Mouse (Mus musculus) neutrophil, adult 65 days (primary cell): ENCODE results near the gene Mpnd. TPM values are rescaled to one million over a fixed set of nuclear protein-coding genes. Genes with fewer than 3 reads are reported as not detected.

ENCODE experiments used
- total RNA-seq: library from RNA; stranded (reverse); gene quantifications from 2 replicates; pipeline ENCODE4 v1.2.4, GENCODE M21; 2023

Mpnd gene
- 29.5 and 35.2 TPM in 2 replicates for total RNA-seq

GRCm38 (mm10) chr17:56005415-56006061 is at the start of gene Mpnd, which contains the start of gene Stap2:
Mpnd (plus strand) TSS chr17:56005711.
Stap2 (minus strand) TSS chr17:56005584.

GRCm38 (mm10) chr17:55958918-55959728 is 46.4 kb upstream of the Mpnd start, which contains the start of gene Yju2:
Yju2 (plus strand) TSS chr17:55959099.

GRCm38 (mm10) chr17:55969966-55970891 is 35.3 kb upstream of the Mpnd start, which contains the start of gene Shd:
Shd (plus strand) TSS chr17:55970467.

GRCm38 (mm10) chr17:55986030-55986961 is 19.2 kb upstream of the Mpnd start, which contains the start of gene Fsd1:
Fsd1 (plus strand) TSS chr17:55986509.

DNA sequence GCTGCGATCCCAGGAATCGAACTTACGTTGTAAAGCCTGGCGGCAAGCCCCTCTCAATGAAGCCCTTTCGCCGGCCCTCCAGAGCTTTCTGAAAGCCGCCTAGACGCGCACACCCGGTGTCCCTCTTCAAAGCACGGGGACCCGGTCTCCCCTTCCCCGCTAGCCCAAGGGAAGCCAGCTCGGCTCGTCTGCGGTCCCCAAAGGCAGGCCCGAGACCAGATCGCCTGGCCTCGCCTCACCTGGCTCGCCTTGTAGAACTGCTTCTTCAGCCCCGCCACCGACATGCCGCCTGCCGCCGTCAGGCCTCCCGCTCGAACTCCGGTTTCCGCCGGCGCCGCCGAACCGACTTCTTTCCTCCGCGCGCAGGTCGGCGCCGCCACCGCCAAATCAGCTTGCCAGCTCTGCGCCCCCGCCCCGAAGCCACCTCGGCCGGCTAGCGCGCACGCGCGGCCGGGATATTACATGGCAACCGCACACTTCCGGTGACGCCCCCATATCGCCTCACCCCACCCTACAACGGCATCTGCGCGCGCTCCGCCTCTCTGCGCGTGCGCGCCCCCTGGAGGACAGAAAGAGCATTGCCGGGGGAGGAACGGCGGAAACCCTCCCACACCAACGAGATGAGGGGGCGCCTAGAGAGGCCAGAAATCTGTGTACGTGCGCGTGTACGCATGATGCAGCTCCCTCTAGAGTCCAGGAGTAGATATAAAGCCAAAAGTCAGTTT is 30.8 kb downstream of the Mpnd start, which contains the start of gene Sh3gl1:
Gene Sh3gl1 (minus strand): TSS at position 460 of the 725 bp plus-strand sequence.

GRCm38 (mm10) chr17:56040030-56040856 is 34.7 kb downstream of the Mpnd start, which contains the start of gene Chaf1a:
Chaf1a (plus strand) TSS chr17:56040439.

Other genes starting within 250 kb of the Mpnd start
- 3.7 and 5.1 TPM in 2 replicates for gene Zfp119a, start 126.8 kb upstream of the Mpnd start, total RNA-seq
- gene Zfp959, start 113.6 kb upstream of the Mpnd start, total RNA-seq, result 6.5 and 7.2 TPM in 2 replicates
- 5.1 and 5.3 TPM in 2 replicates for gene Zfp119b, start 56.2 kb upstream of the Mpnd start, total RNA-seq
- gene Ebi3, start 53.1 kb upstream of the Mpnd start, total RNA-seq, result 161 and 166 TPM in 2 replicates
- 26.9 and 29.0 TPM in 2 replicates for gene Yju2, start 46.6 kb upstream of the Mpnd start, total RNA-seq
- gene Shd, start 35.2 kb upstream of the Mpnd start, total RNA-seq, result 1.9 and 3.7 TPM in 2 replicates
- gene Fsd1, start 19.2 kb upstream of the Mpnd start, total RNA-seq, result not detected in 2 replicates
- gene Stap2, start 127 bp upstream of the Mpnd start, total RNA-seq, result 1.1 and 2.1 TPM in 2 replicates
- 56.4 and 58.3 TPM in 2 replicates for gene Sh3gl1, start 30.9 kb downstream of the Mpnd start, total RNA-seq
- 15.4 and 20.6 TPM in 2 replicates for gene Chaf1a, start 34.7 kb downstream of the Mpnd start, total RNA-seq
- gene Ubxn6, start 69.3 kb downstream of the Mpnd start, total RNA-seq, result 34.6 and 43.8 TPM in 2 replicates
- 39.1 and 57.9 TPM in 2 replicates for gene Hdgfl2, start 73.9 kb downstream of the Mpnd start, total RNA-seq
- 0.27 and 0.44 TPM in 2 replicates for gene Plin4, start 104.1 kb downstream of the Mpnd start, total RNA-seq
- gene Plin5, start 111.9 kb downstream of the Mpnd start, total RNA-seq, result 0.60 and 0.84 TPM in 2 replicates
- 220 and 249 TPM in 2 replicates for gene Lrg1, start 116.3 kb downstream of the Mpnd start, total RNA-seq
- gene Sema6b, start 134.6 kb downstream of the Mpnd start, total RNA-seq, result 4.8 and 5.1 TPM in 2 replicates
- gene Tnfaip8l1, start 156.8 kb downstream of the Mpnd start, total RNA-seq, result 0.76 and 1.0 TPM in 2 replicates
- gene Mydgf, start 178.2 kb downstream of the Mpnd start, total RNA-seq, result 27.1 and 28.7 TPM in 2 replicates
- gene Dpp9, start 213.2 kb downstream of the Mpnd start, total RNA-seq, result 27.9 and 33.7 TPM in 2 replicates